Mouse (Mus musculus) liver, embryonic 14.5 days (tissue): ENCODE measurements around the gene Fam135a.

ENCODE experiments used
- CTCF ChIP-seq: IDR thresholded peaks from 2 replicates; pipeline ENCODE4 v1.5.1; 2016; ENCODE audit warnings: antibody characterized with exemption, low read depth, control low read depth
- EP300 ChIP-seq: IDR thresholded peaks from 2 replicates; pipeline ENCODE4 v1.6.1; 2016; ENCODE audit warnings: antibody characterized with exemption, low read depth

- TF ChIP-seq CTCF, result no peak
- no peak for TF ChIP-seq EP300
Observed at GRCm38 (mm10) chr1:24107378-24107777, 7.2 kb upstream of the Fam135a start.
